Mouse (Mus musculus) 3T3-L1 (cell line): ENCODE data around the gene Vmn2r118.

Source experiments
- DNase-seq: peaks from one replicate; pipeline ENCODE4 v3.0.0-alpha.2; 2015; ENCODE audit warnings: low read depth, low spot score

The Vmn2r118 gene

GRCm38 (mm10) chr17:55625092-55625491, at the start of gene Vmn2r118:
Vmn2r118 (minus strand) TSS chr17:55625192.
- DNase-seq: peak; percentile 0

- DNase-seq: no peak
Observed at GRCm38 (mm10) chr17:55661099-55661498, 36.1 kb upstream of the Vmn2r118 start.

- DNase-seq: no peak
Observed at GRCm38 (mm10) chr17:55590838-55591237, 34.2 kb downstream of the Vmn2r118 start.

- DNase-seq: no peak
Observed at GRCm38 (mm10) chr17:55561774-55562173, 63.2 kb downstream of the Vmn2r118 start.

- DNase-seq: no peak
Observed at GRCm38 (mm10) chr17:55548476-55548875, 76.5 kb downstream of the Vmn2r118 start.
